19 mouse cellular contexts compared by ENCODE assay signal in the genomic region with DNA sequence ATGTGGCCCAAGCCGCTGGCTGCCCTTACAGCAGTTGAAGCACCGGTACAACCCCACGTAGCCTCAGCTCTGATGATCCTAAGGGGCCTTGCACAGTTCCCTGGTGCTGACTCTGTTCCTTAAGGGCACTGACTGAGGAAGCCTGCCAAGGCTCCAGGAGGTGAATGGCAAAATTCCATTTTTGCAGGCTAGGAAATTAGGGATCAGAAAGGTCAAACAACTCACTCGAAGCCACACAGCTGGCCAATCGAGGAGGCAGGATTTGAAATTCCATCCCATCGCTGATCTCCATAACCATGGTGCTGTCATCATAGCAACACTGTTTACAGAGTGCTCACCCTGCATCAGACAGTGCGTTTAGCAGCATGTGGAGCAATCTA. TPM values are rescaled to one million over a fixed set of nuclear protein-coding genes. Genes with fewer than 3 reads are reported as not detected.
DNase-seq lines count a peak whose midpoint lies in the region; ATAC-seq and TF ChIP-seq lines count a peak whose summit lies in the region.
"Had no signal": no experiment of that assay in that cellular context is flagged by ENCODE, and none has a peak within 500 bp of the region (broad histone marks: within the 10 kb centered on the region; RNA-seq: fewer than 3 reads in every experiment).

No protein-coding gene starts in this region.

- no peaks in the 10 kb centered on the region for H3K9me3 ChIP-seq in heart, postnatal 0 days (replicated peaks; ENCODE audit: control insufficient read depth, low read length)
- no peaks in the 10 kb centered on the region for H3K9me3 ChIP-seq in lung, postnatal 0 days (ENCODE audit: low read length)
- H3K9me3 ChIP-seq: embryonic facial prominence, embryonic 13.5 days had no signal

- ATAC-seq in heart, postnatal 0 days (ENCODE audit: insufficient read depth, low read depth) = 0 out of 2 replicates have a peak, but pooled peaks have one; percentile 22
- peak; percentile 47; the same call in 1 of the 2 replicates for ATAC-seq in lung, postnatal 0 days
- ATAC-seq: inflammation-experienced regulatory T-cells, adult 6 months had no signal

- 56% methylated on average over 7 of the region's 7 CpGs for WGBS in heart, postnatal 0 days
- WGBS in lung, postnatal 0 days = 44% methylated on average over 7 of the region's 7 CpGs

- TF ChIP-seq EP300 in heart, postnatal 0 days (IDR thresholded peaks at IDR 0.05; ENCODE audit: low read depth) = no peak
- TF ChIP-seq EP300 in lung, postnatal 0 days (IDR thresholded peaks at IDR 0.05) = no peak

- H3K9ac ChIP-seq in heart, postnatal 0 days (replicated peaks; ENCODE audit: low read depth, low read length) = no peak overlapping the region
- H3K9ac ChIP-seq in lung, postnatal 0 days (replicated peaks; ENCODE audit: low read depth) = no peak overlapping the region
- H3K9ac ChIP-seq: embryonic facial prominence, embryonic 13.5 days had no signal

- no peak for DNase-seq in heart, postnatal 0 days (ENCODE audit: low spot score)
- DNase-seq in heart, postnatal 14 days = no peak
- DNase-seq in lung, postnatal 0 days (ENCODE audit: low spot score) = no peak
- no peak for DNase-seq in lung, adult 18-20 months
- peak; percentile 80 to 89 for DNase-seq in kidney, postnatal 36 days
- DNase-seq in neural tube, embryonic 10.5 days (ENCODE audit: extremely low spot score, low spot score) = no peak
- DNase-seq: cerebellum, postnatal 14 days; gastrocnemius, postnatal 10 days; left cerebral cortex, postnatal 4 days; thymus, postnatal 14 days had no signal

- no peak for TF ChIP-seq CTCF in heart, postnatal 0 days (IDR thresholded peaks at IDR 0.05; ENCODE audit: low read depth)
- no peak for TF ChIP-seq CTCF in lung, postnatal 0 days (IDR thresholded peaks at IDR 0.05)
- 0 out of 2 replicates have a peak, but pooled peaks have one; percentile 11 for TF ChIP-seq CTCF in bone marrow macrophage, adult 2 months (IDR thresholded peaks at IDR 0.05; ENCODE audit: low read depth, low read length)

- no peak overlapping the region for H3K4me3 ChIP-seq in heart, postnatal 0 days (ENCODE audit: low read depth, low read length)
- H3K4me3 ChIP-seq in lung, postnatal 0 days (ENCODE audit: low read depth, low read length) = no peak overlapping the region
- H3K4me3 ChIP-seq in bone marrow macrophage, adult 2 months (ENCODE audit: insufficient read depth, low read length) = no peak overlapping the region
- H3K4me3 ChIP-seq: embryonic facial prominence, embryonic 13.5 days had no signal

- H3K4me1 ChIP-seq in heart, postnatal 0 days (ENCODE audit: control insufficient read depth, insufficient read depth) = peaks cover 19% of the 10 kb centered on the region
- H3K4me1 ChIP-seq in lung, postnatal 0 days (ENCODE audit: insufficient read depth, low read depth, low read length) = no peaks in the 10 kb centered on the region
- peaks cover 27% of the 10 kb centered on the region for H3K4me1 ChIP-seq in bone marrow macrophage, adult 2 months (ENCODE audit: control insufficient read depth, insufficient read depth, low read length)
- H3K4me1 ChIP-seq: embryonic facial prominence, embryonic 13.5 days had no signal

- no peaks in the 10 kb centered on the region for H3K36me3 ChIP-seq in heart, postnatal 0 days (replicated peaks; ENCODE audit: control insufficient read depth, insufficient read depth, low read length)
- H3K36me3 ChIP-seq in lung, postnatal 0 days (ENCODE audit: insufficient read depth, low read length) = no peaks in the 10 kb centered on the region
- H3K36me3 ChIP-seq: embryonic facial prominence, embryonic 13.5 days had no signal

- no peaks in the 10 kb centered on the region for H3K27me3 ChIP-seq in heart, postnatal 0 days (ENCODE audit: control insufficient read depth, insufficient read depth, low read length)
- no peaks in the 10 kb centered on the region for H3K27me3 ChIP-seq in lung, postnatal 0 days (replicated peaks; ENCODE audit: insufficient read depth, low read length)
- H3K27me3 ChIP-seq: embryonic facial prominence, embryonic 13.5 days had no signal

- H3K27ac ChIP-seq in heart, postnatal 0 days (ENCODE audit: low read depth) = peak overlapping the region; percentile 18; the same call in 1 of the 2 replicates
- no peak overlapping the region for H3K27ac ChIP-seq in lung, postnatal 0 days (ENCODE audit: low read length)
- H3K27ac ChIP-seq in bone marrow macrophage, adult 2 months (ENCODE audit: insufficient read depth, low read depth, low read length) = no peak overlapping the region
- H3K27ac ChIP-seq: embryonic facial prominence, embryonic 13.5 days had no signal

- intact Hi-C loops in heart, postnatal 14 days (cut with DNase I) = no loop called here

- no peak for TF ChIP-seq POLR2A in bone marrow macrophage, adult 2 months (IDR thresholded peaks at IDR 0.05; ENCODE audit: borderline replicate concordance, low read depth, low read length)

- H3K4me2 ChIP-seq in heart, postnatal 0 days (ENCODE audit: low read depth, low read length) = no peak overlapping the region
- H3K4me2 ChIP-seq in lung, postnatal 0 days (replicated peaks; ENCODE audit: low read depth, low read length) = no peak overlapping the region
- H3K4me2 ChIP-seq: embryonic facial prominence, embryonic 13.5 days had no signal

RNA-seq across cellular contexts. Expression of a gene that starts 15.6 kb away (rescaled TPM):
- total RNA-seq in heart, postnatal 0 days (2014; rRNA removed; ENCODE audit: low replicate concordance) = 1.1 and 2.0 TPM in 2 replicates
- 0.67 and 0.71 TPM in 2 replicates for polyA plus RNA-seq in heart, postnatal 0 days (2015; fragmentation: Nextera tagmentation; extraction: Ambion mirVana)
- 1 to 10 TPM; 1.4 to 1.9 TPM for total RNA-seq in heart, postnatal 14 days (2021)
- 0.10 and 0.30 TPM in 2 replicates for polyA plus RNA-seq in lung, postnatal 0 days (2015; fragmentation: Nextera tagmentation; extraction: Ambion mirVana)
- polyA plus RNA-seq in bone marrow macrophage, adult 2 months (2012; ENCODE audit: insufficient read depth, insufficient read length, missing spikeins) = 0.13 TPM in 1 of 2 replicates, not detected in the other
- total RNA-seq: megakaryocyte, adult 5-6 weeks had no signal

RNA-seq across cellular contexts. Expression of a gene that starts 40.2 kb away (rescaled TPM):
- total RNA-seq in heart, postnatal 0 days (2014; rRNA removed; ENCODE audit: low replicate concordance) = not detected in 2 replicates
- polyA plus RNA-seq in heart, postnatal 0 days (2015; fragmentation: Nextera tagmentation; extraction: Ambion mirVana) = not detected in 2 replicates
- total RNA-seq in heart, postnatal 14 days (2021) = not detected
- not detected in 2 replicates for polyA plus RNA-seq in lung, postnatal 0 days (2015; fragmentation: Nextera tagmentation; extraction: Ambion mirVana)
- polyA plus RNA-seq in bone marrow macrophage, adult 2 months (2012; ENCODE audit: insufficient read depth, insufficient read length, missing spikeins) = 0.59 TPM in 1 of 2 replicates, not detected in the other
- total RNA-seq: adrenal gland, adult 18-20 months; layer of hippocampus, postnatal 14 days; left cerebral cortex, postnatal 4 days had no signal
- polyA plus RNA-seq: forebrain, embryonic 14.5 days; heart, embryonic 16.5 days; stomach, embryonic 14.5 days had no signal

RNA-seq across cellular contexts. Expression of a gene that starts 42.6 kb away (rescaled TPM):
- total RNA-seq in heart, postnatal 0 days (2014; rRNA removed; ENCODE audit: low replicate concordance) = 6.8 and 13.8 TPM in 2 replicates
- 5.1 and 7.3 TPM in 2 replicates for polyA plus RNA-seq in heart, postnatal 0 days (2015; fragmentation: Nextera tagmentation; extraction: Ambion mirVana)
- 1 to 10 TPM; 1.0 to 4.0 TPM for total RNA-seq in heart, postnatal 14 days (2021)
- 3.6 and 4.3 TPM in 2 replicates for polyA plus RNA-seq in lung, postnatal 0 days (2015; fragmentation: Nextera tagmentation; extraction: Ambion mirVana)
- 2.0 TPM in 2 replicates for polyA plus RNA-seq in bone marrow macrophage, adult 2 months (2012; ENCODE audit: insufficient read depth, insufficient read length, missing spikeins)

RNA-seq across cellular contexts. Expression of a gene that starts 46.4 kb away (rescaled TPM):
- 0.04 and 0.08 TPM in 2 replicates for total RNA-seq in heart, postnatal 0 days (2014; rRNA removed; ENCODE audit: low replicate concordance)
- 0.04 and 0.20 TPM in 2 replicates for polyA plus RNA-seq in heart, postnatal 0 days (2015; fragmentation: Nextera tagmentation; extraction: Ambion mirVana)
- total RNA-seq in heart, postnatal 14 days (2021) = under 1 TPM in 1 of 2 experiments, not detected in 1; 0.12 TPM
- 0.21 and 0.23 TPM in 2 replicates for polyA plus RNA-seq in lung, postnatal 0 days (2015; fragmentation: Nextera tagmentation; extraction: Ambion mirVana)
- polyA plus RNA-seq in bone marrow macrophage, adult 2 months (2012; ENCODE audit: insufficient read depth, insufficient read length, missing spikeins) = not detected in 2 replicates
- total RNA-seq: megakaryocyte, adult 5-6 weeks had no signal
- polyA plus RNA-seq: forebrain, embryonic 14.5 days; stomach, embryonic 14.5 days had no signal

Comparison
In these comparisons a context has a peak if more than half of its experiments do, and no peak if none do; other contexts are left out.
1. DNase-seq: peak in kidney, postnatal 36 days (2 of 2); none in heart, postnatal 0 days (single experiment), heart, postnatal 14 days (0 of 2), lung, postnatal 0 days (single experiment), lung, adult 18-20 months (0 of 2) and neural tube, embryonic 10.5 days (single experiment).